Comparison of ENCODE assay signal across 8 mouse cellular contexts in the genomic region with DNA sequence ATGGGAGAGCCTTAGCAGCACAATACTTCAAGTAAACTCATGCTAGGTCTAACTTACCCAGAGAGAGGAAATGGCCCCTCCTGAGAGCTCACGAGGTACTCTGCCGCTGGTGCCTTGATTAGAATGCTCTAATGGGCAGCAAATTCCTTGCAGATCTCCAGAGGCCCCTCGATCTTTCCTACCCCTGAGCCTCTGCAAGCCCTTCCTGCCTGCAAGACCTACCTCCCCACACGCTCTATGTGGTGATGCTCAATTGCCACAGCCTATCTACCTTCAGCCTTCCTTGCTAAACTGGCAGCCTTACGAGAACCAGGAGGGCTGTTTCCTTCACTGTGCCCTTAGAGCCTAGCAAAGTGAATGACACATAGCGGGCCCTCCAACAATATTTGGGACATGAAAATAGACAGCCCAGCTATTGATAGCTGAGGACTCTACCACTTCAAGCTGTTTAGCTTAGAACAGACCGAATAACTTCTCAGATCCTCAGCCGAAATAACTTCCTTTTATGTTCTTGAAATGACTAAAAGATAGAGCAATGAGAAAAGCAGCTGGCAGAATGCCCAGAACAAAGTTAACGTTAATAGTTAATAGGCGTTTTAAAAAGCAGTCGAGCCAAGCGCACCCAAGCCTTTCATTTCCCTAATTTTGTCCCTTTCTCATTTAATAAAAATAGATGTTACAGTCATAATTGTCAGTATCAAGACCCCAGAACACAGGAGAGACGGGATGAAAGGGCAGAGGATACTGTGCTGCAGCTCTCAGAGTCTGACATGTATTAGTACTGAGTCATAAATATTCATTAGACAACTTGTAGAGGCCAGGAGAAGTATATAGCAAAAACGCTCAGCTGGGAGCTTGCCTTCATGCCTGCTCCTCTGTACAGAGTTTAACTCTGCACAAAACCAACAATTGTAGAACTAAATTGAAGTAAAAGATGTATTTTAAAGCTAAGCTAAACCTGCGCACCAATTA. TPM values are rescaled to one million over a fixed set of nuclear protein-coding genes. Genes with fewer than 3 reads are reported as not detected.
DNase-seq lines count a peak whose midpoint lies in the region; ATAC-seq lines count a peak whose summit lies in the region.

No protein-coding gene starts in this region.

- ATAC-seq in forebrain, embryonic 16.5 days = peak; percentile 85
- no peak; the same call in 1 of the 2 replicates for ATAC-seq in hindbrain, embryonic 16.5 days

- no peak overlapping the region for H3K9ac ChIP-seq in forebrain, embryonic 16.5 days (replicated peaks; ENCODE audit: low read depth, low read length)
- H3K9ac ChIP-seq in hindbrain, embryonic 16.5 days (ENCODE audit: low read depth, low read length) = no peak overlapping the region

- no peak overlapping the region for H3K27ac ChIP-seq in forebrain, embryonic 16.5 days (ENCODE audit: low read length)
- peak overlapping the region; percentile 70 for H3K27ac ChIP-seq in limb, embryonic 10.5 days
- H3K27ac ChIP-seq in hindbrain, embryonic 16.5 days (ENCODE audit: low read depth, low read length) = no peak overlapping the region

- H3K4me2 ChIP-seq in forebrain, embryonic 16.5 days (ENCODE audit: low read length) = no peak overlapping the region
- H3K4me2 ChIP-seq in hindbrain, embryonic 16.5 days (ENCODE audit: low read length) = no peak overlapping the region

- no peaks in the 10 kb centered on the region for H3K36me3 ChIP-seq in forebrain, embryonic 16.5 days (ENCODE audit: control insufficient read depth, insufficient read depth)
- no peaks in the 10 kb centered on the region for H3K36me3 ChIP-seq in limb, embryonic 10.5 days
- H3K36me3 ChIP-seq in hindbrain, embryonic 16.5 days (ENCODE audit: control insufficient read depth, insufficient read depth, low read length) = no peaks in the 10 kb centered on the region

- H3K4me1 ChIP-seq in forebrain, embryonic 16.5 days (replicated peaks; ENCODE audit: control insufficient read depth, insufficient read depth, low read length) = peaks cover 9% of the 10 kb centered on the region
- H3K4me1 ChIP-seq in limb, embryonic 10.5 days = peaks cover 31% of the 10 kb centered on the region
- peaks cover 5% of the 10 kb centered on the region; the same call in 1 of the 2 replicates for H3K4me1 ChIP-seq in hindbrain, embryonic 16.5 days (ENCODE audit: control insufficient read depth, insufficient read depth, low read depth, low read length)

- no peaks in the 10 kb centered on the region for H3K9me3 ChIP-seq in forebrain, embryonic 16.5 days (ENCODE audit: control insufficient read depth, low read length)
- no peaks in the 10 kb centered on the region for H3K9me3 ChIP-seq in limb, embryonic 10.5 days (replicated peaks)
- H3K9me3 ChIP-seq in hindbrain, embryonic 16.5 days (ENCODE audit: control insufficient read depth, low read length) = no peaks in the 10 kb centered on the region

- H3K4me3 ChIP-seq in forebrain, embryonic 16.5 days (replicated peaks; ENCODE audit: low read length) = no peak overlapping the region
- H3K4me3 ChIP-seq in limb, embryonic 10.5 days = no peak overlapping the region
- no peak overlapping the region for H3K4me3 ChIP-seq in hindbrain, embryonic 16.5 days (ENCODE audit: low read length)

- peak; percentile 9 to 30 for DNase-seq in frontal cortex, postnatal 36 days (ENCODE audit: low spot score in 2 of 2)
- DNase-seq in frontal cortex, postnatal 14 days (ENCODE audit: low spot score in 2 of 2) = no peak
- peak; percentile 53 to 57 for DNase-seq in B cell, adult 2 months
- DNase-seq in limb, embryonic 10.5 days (ENCODE audit: low spot score) = no peak
- no peak for DNase-seq in layer of hippocampus, adult 9-10 months (ENCODE audit: low spot score)
- no peak for DNase-seq in cerebellum, postnatal 14 days

- 15% methylated on average over 15 of the region's 15 CpGs for WGBS in forebrain, embryonic 16.5 days
- 64% methylated on average over 15 of the region's 15 CpGs for WGBS in limb, embryonic 10.5 days
- 39% methylated on average over 15 of the region's 15 CpGs for WGBS in hindbrain, embryonic 16.5 days

- no peaks in the 10 kb centered on the region for H3K27me3 ChIP-seq in forebrain, embryonic 16.5 days (replicated peaks; ENCODE audit: control insufficient read depth, insufficient read depth, low read length)
- no peaks in the 10 kb centered on the region for H3K27me3 ChIP-seq in limb, embryonic 10.5 days (ENCODE audit: low read depth, poor library complexity, severe bottlenecking)
- no peaks in the 10 kb centered on the region for H3K27me3 ChIP-seq in hindbrain, embryonic 16.5 days (replicated peaks; ENCODE audit: control insufficient read depth, insufficient read depth, low read length)

RNA-seq across cellular contexts. Expression of a gene that starts 17.9 kb away (rescaled TPM):
- 32.8 and 36.7 TPM in 2 replicates for polyA plus RNA-seq in forebrain, embryonic 16.5 days (2015; fragmentation: Nextera tagmentation; extraction: Ambion mirVana)
- polyA plus RNA-seq in limb, embryonic 10.5 days (2016; fragmentation: Nextera tagmentation; extraction: Ambion mirVana) = 67.1 and 74.9 TPM in 2 replicates
- polyA plus RNA-seq in hindbrain, embryonic 16.5 days (2015; fragmentation: Nextera tagmentation; extraction: Ambion mirVana) = 20.8 and 24.0 TPM in 2 replicates

Comparison
In these comparisons a context has a peak if more than half of its experiments do, and no peak if none do; other contexts are left out.
1. DNase-seq: peak in frontal cortex, postnatal 36 days (2 of 2) and B cell, adult 2 months (2 of 2); none in frontal cortex, postnatal 14 days (0 of 2), limb, embryonic 10.5 days (single experiment), layer of hippocampus, adult 9-10 months (single experiment) and cerebellum, postnatal 14 days (0 of 2).